Comparison of ENCODE assay signal across 13 mouse cellular contexts in genomic region chr4:43497405-43497804, GRCm38 (mm10). TPM values are rescaled to one million over a fixed set of nuclear protein-coding genes. Genes with fewer than 3 reads are reported as not detected.
A peak's percentile ranks its signal among the peaks of the same experiment; 100 is the strongest.
DNase-seq lines count a peak whose midpoint lies in the region; ATAC-seq and TF ChIP-seq lines count a peak whose summit lies in the region.
"Had no signal": no experiment of that assay in that cellular context is flagged by ENCODE, and none has a peak within 500 bp of the region (broad histone marks: within the 10 kb centered on the region; RNA-seq: fewer than 3 reads in every experiment).

No protein-coding gene starts in this region.

- H3K9me3 ChIP-seq in erythroblast, embryonic 14.5 days (ENCODE audit: control insufficient read depth, low read length): no peaks in the 10 kb centered on the region
- H3K9me3 ChIP-seq in kidney, embryonic 14.5 days (ENCODE audit: control insufficient read depth, low read length): no peaks in the 10 kb centered on the region
- H3K9me3 ChIP-seq in embryonic facial prominence, embryonic 15.5 days (replicated peaks): no peaks in the 10 kb centered on the region
- no peaks in the 10 kb centered on the region for H3K9me3 ChIP-seq in limb, embryonic 13.5 days
- H3K9me3 ChIP-seq: G1E had no signal

- DNase-seq in kidney, adult 11 months: peak; percentile 74
- no peak for DNase-seq in spleen, postnatal 14 days (ENCODE audit: low spot score in 2 of 2)
- no peak for DNase-seq in cerebellum, adult 2 months
- DNase-seq: embryo, embryonic 11 days; gastrocnemius, postnatal 36 days had no signal

- H3K36me3 ChIP-seq in erythroblast, embryonic 14.5 days (ENCODE audit: control insufficient read depth): peaks cover 43% of the 10 kb centered on the region
- peaks cover 18% of the 10 kb centered on the region; the same call in 1 of the 2 replicates for H3K36me3 ChIP-seq in kidney, embryonic 14.5 days (ENCODE audit: control insufficient read depth, insufficient read depth, low read length)
- H3K36me3 ChIP-seq in embryonic facial prominence, embryonic 15.5 days: peaks cover 5% of the 10 kb centered on the region; the same call in 1 of the 2 replicates
- peaks cover 26% of the 10 kb centered on the region for H3K36me3 ChIP-seq in limb, embryonic 13.5 days

- no peak overlapping the region for H3K9ac ChIP-seq in kidney, embryonic 14.5 days (ENCODE audit: low read depth, low read length)
- H3K9ac ChIP-seq in embryonic facial prominence, embryonic 15.5 days: no peak overlapping the region
- peak overlapping the region; percentile 74; the same call in 1 of the 2 replicates for H3K9ac ChIP-seq in limb, embryonic 13.5 days

- 92% methylated on average over 8 of the region's 8 CpGs for WGBS in kidney, embryonic 14.5 days
- 91% methylated on average over 8 of the region's 8 CpGs for WGBS in embryonic facial prominence, embryonic 15.5 days
- 92% methylated on average over 8 of the region's 8 CpGs for WGBS in limb, embryonic 13.5 days
- 92% methylated on average over 8 of the region's 8 CpGs for WGBS in cerebellum, adult 2 months

- no peak for TF ChIP-seq CTCF in cerebellum, adult 2 months (IDR thresholded peaks at IDR 0.05; ENCODE audit: borderline replicate concordance, insufficient read depth, low read depth, low read length)

- ATAC-seq in erythroblast, adult 5-6 weeks (replicated peaks; ENCODE audit: low FRiP score, poor library complexity, severe bottlenecking): no peak
- no peak for ATAC-seq in kidney, embryonic 14.5 days (ENCODE audit: low FRiP score, low TSS enrichment)
- no peak for ATAC-seq in embryonic facial prominence, embryonic 15.5 days (ENCODE audit: insufficient number of reproducible peaks, low FRiP score, low TSS enrichment, low read depth)
- ATAC-seq in limb, embryonic 13.5 days (ENCODE audit: low FRiP score, low read depth): no peak
- ATAC-seq: inflammation-experienced regulatory T-cells, adult 6 months had no signal

- H3K4me2 ChIP-seq in kidney, embryonic 14.5 days (replicated peaks; ENCODE audit: low read depth, low read length): no peak overlapping the region; the same call in 1 of the 2 replicates
- 0 out of 2 replicates have a peak overlapping the region, but pooled peaks have one; percentile 0 for H3K4me2 ChIP-seq in embryonic facial prominence, embryonic 15.5 days (replicated peaks)
- H3K4me2 ChIP-seq in limb, embryonic 13.5 days (replicated peaks): peak overlapping the region; percentile 79

- no peak overlapping the region for H3K27ac ChIP-seq in kidney, embryonic 14.5 days (ENCODE audit: low read depth, low read length)
- no peak overlapping the region for H3K27ac ChIP-seq in embryonic facial prominence, embryonic 15.5 days (replicated peaks)
- H3K27ac ChIP-seq in limb, embryonic 13.5 days: no peak overlapping the region
- no peak overlapping the region for H3K27ac ChIP-seq in cerebellum, adult 2 months (ENCODE audit: insufficient read depth, low read length)

- peak overlapping the region; percentile 91 for H3K4me3 ChIP-seq in erythroblast, embryonic 14.5 days (replicated peaks)
- H3K4me3 ChIP-seq in kidney, embryonic 14.5 days (ENCODE audit: low read length): no peak overlapping the region
- no peak overlapping the region for H3K4me3 ChIP-seq in embryonic facial prominence, embryonic 15.5 days (replicated peaks)
- H3K4me3 ChIP-seq in limb, embryonic 13.5 days: 0 out of 2 replicates have a peak overlapping the region, but pooled peaks have one; percentile 65
- H3K4me3 ChIP-seq in cerebellum, adult 2 months (replicated peaks; ENCODE audit: insufficient read depth, low read depth, low read length): no peak overlapping the region

- H3K4me1 ChIP-seq in erythroblast, embryonic 14.5 days (ENCODE audit: control insufficient read depth): peaks cover 69% of the 10 kb centered on the region
- H3K4me1 ChIP-seq in kidney, embryonic 14.5 days (ENCODE audit: control insufficient read depth, insufficient read depth, low read length): peaks cover 19% of the 10 kb centered on the region
- peaks cover 45% of the 10 kb centered on the region for H3K4me1 ChIP-seq in embryonic facial prominence, embryonic 15.5 days
- peaks cover 42% of the 10 kb centered on the region for H3K4me1 ChIP-seq in limb, embryonic 13.5 days
- H3K4me1 ChIP-seq in cerebellum, adult 2 months (ENCODE audit: control insufficient read depth, insufficient read depth, low read length): no peaks in the 10 kb centered on the region; the same call in none of the 2 replicates

- no peaks in the 10 kb centered on the region for H3K27me3 ChIP-seq in erythroblast, embryonic 14.5 days (ENCODE audit: control insufficient read depth)
- no peaks in the 10 kb centered on the region for H3K27me3 ChIP-seq in kidney, embryonic 14.5 days (ENCODE audit: control insufficient read depth, insufficient read depth, low read length)
- H3K27me3 ChIP-seq in embryonic facial prominence, embryonic 15.5 days: no peaks in the 10 kb centered on the region
- no peaks in the 10 kb centered on the region for H3K27me3 ChIP-seq in limb, embryonic 13.5 days
- no peaks in the 10 kb centered on the region for H3K27me3 ChIP-seq in cerebellum, adult 2 months (ENCODE audit: control insufficient read depth, insufficient read depth, low read length)

- TF ChIP-seq POLR2A in cerebellum, adult 2 months (IDR thresholded peaks at IDR 0.05; ENCODE audit: borderline replicate concordance, insufficient read depth, low read length): no peak

RNA-seq across cellular contexts. Expression of gene Arhgef39, which starts 2.1 kb away (rescaled TPM):
- polyA plus RNA-seq in erythroblast, embryonic 14.5 days (2012): 9.4 and 10.5 TPM in 2 replicates
- total RNA-seq in erythroblast, adult 5-6 weeks (2015; ENCODE audit: low replicate concordance): 22.4 and 40.9 TPM in 2 replicates
- 18.0 and 29.2 TPM in 2 replicates for total RNA-seq in erythroblast, adult 5-6 weeks (2017; ENCODE audit: low replicate concordance)
- polyA plus RNA-seq in kidney, embryonic 14.5 days (2014; fragmentation: Nextera tagmentation; extraction: Ambion mirVana): 36.4 and 38.2 TPM in 2 replicates
- 36.8 and 39.8 TPM in 2 replicates for polyA plus RNA-seq in embryonic facial prominence, embryonic 15.5 days (2015; fragmentation: Nextera tagmentation; extraction: Ambion mirVana)
- 43.8 and 47.3 TPM in 2 replicates for polyA plus RNA-seq in limb, embryonic 13.5 days (2015; fragmentation: Nextera tagmentation; extraction: Ambion mirVana)
- 2.8 and 3.2 TPM in 2 replicates for polyA plus RNA-seq in cerebellum, adult 2 months (2012; rRNA removed)

RNA-seq across cellular contexts. Expression of gene Ccdc107, which starts 4.7 kb away (rescaled TPM):
- polyA plus RNA-seq in erythroblast, embryonic 14.5 days (2012): 10.5 and 12.4 TPM in 2 replicates
- 4.6 and 17.1 TPM in 2 replicates for total RNA-seq in erythroblast, adult 5-6 weeks (2015; ENCODE audit: low replicate concordance)
- 5.2 and 36.1 TPM in 2 replicates for total RNA-seq in erythroblast, adult 5-6 weeks (2017; ENCODE audit: low replicate concordance)
- 59.4 and 72.2 TPM in 2 replicates for polyA plus RNA-seq in kidney, embryonic 14.5 days (2014; fragmentation: Nextera tagmentation; extraction: Ambion mirVana)
- 71.7 and 81.0 TPM in 2 replicates for polyA plus RNA-seq in embryonic facial prominence, embryonic 15.5 days (2015; fragmentation: Nextera tagmentation; extraction: Ambion mirVana)
- polyA plus RNA-seq in limb, embryonic 13.5 days (2015; fragmentation: Nextera tagmentation; extraction: Ambion mirVana): 71.6 and 74.3 TPM in 2 replicates
- 133 and 137 TPM in 2 replicates for polyA plus RNA-seq in cerebellum, adult 2 months (2012; rRNA removed)

RNA-seq across cellular contexts. Expression of gene Car9, which starts 9.4 kb away (rescaled TPM):
- polyA plus RNA-seq in erythroblast, embryonic 14.5 days (2012): not detected in 2 replicates
- total RNA-seq in erythroblast, adult 5-6 weeks (2015; ENCODE audit: low replicate concordance): 0.63 TPM in 1 of 2 replicates, not detected in the other
- total RNA-seq in erythroblast, adult 5-6 weeks (2017; ENCODE audit: low replicate concordance): 0.56 and 0.77 TPM in 2 replicates
- 0.80 and 1.3 TPM in 2 replicates for polyA plus RNA-seq in kidney, embryonic 14.5 days (2014; fragmentation: Nextera tagmentation; extraction: Ambion mirVana)
- polyA plus RNA-seq in embryonic facial prominence, embryonic 15.5 days (2015; fragmentation: Nextera tagmentation; extraction: Ambion mirVana): 2.5 and 4.8 TPM in 2 replicates
- 2.3 and 3.3 TPM in 2 replicates for polyA plus RNA-seq in limb, embryonic 13.5 days (2015; fragmentation: Nextera tagmentation; extraction: Ambion mirVana)
- 15.8 and 17.7 TPM in 2 replicates for polyA plus RNA-seq in cerebellum, adult 2 months (2012; rRNA removed)
- polyA plus RNA-seq: G1E had no signal

RNA-seq across cellular contexts. Expression of gene Sit1, which starts 13.9 kb away (rescaled TPM):
- polyA plus RNA-seq in erythroblast, embryonic 14.5 days (2012): not detected in 2 replicates
- not detected in 2 replicates for total RNA-seq in erythroblast, adult 5-6 weeks (2015; ENCODE audit: low replicate concordance)
- total RNA-seq in erythroblast, adult 5-6 weeks (2017; ENCODE audit: low replicate concordance): not detected in 2 replicates
- polyA plus RNA-seq in kidney, embryonic 14.5 days (2014; fragmentation: Nextera tagmentation; extraction: Ambion mirVana): not detected in 2 replicates
- not detected in 2 replicates for polyA plus RNA-seq in embryonic facial prominence, embryonic 15.5 days (2015; fragmentation: Nextera tagmentation; extraction: Ambion mirVana)
- not detected in 2 replicates for polyA plus RNA-seq in limb, embryonic 13.5 days (2015; fragmentation: Nextera tagmentation; extraction: Ambion mirVana)
- not detected in 2 replicates for polyA plus RNA-seq in cerebellum, adult 2 months (2012; rRNA removed)
- total RNA-seq: G1E; gastrocnemius, postnatal 36 days; left cerebral cortex, postnatal 10 days had no signal
- polyA plus RNA-seq: G1E had no signal

RNA-seq across cellular contexts. Expression of gene Tpm2, which starts 26.2 kb away (rescaled TPM):
- 0.13 TPM in 1 of 2 replicates, not detected in the other for polyA plus RNA-seq in erythroblast, embryonic 14.5 days (2012)
- not detected in 2 replicates for total RNA-seq in erythroblast, adult 5-6 weeks (2015; ENCODE audit: low replicate concordance)
- 3.3 and 4.9 TPM in 2 replicates for total RNA-seq in erythroblast, adult 5-6 weeks (2017; ENCODE audit: low replicate concordance)
- 208 and 212 TPM in 2 replicates for polyA plus RNA-seq in kidney, embryonic 14.5 days (2014; fragmentation: Nextera tagmentation; extraction: Ambion mirVana)
- 456 and 604 TPM in 2 replicates for polyA plus RNA-seq in embryonic facial prominence, embryonic 15.5 days (2015; fragmentation: Nextera tagmentation; extraction: Ambion mirVana)
- 370 and 372 TPM in 2 replicates for polyA plus RNA-seq in limb, embryonic 13.5 days (2015; fragmentation: Nextera tagmentation; extraction: Ambion mirVana)
- 18.0 and 21.1 TPM in 2 replicates for polyA plus RNA-seq in cerebellum, adult 2 months (2012; rRNA removed)
- polyA plus RNA-seq: G1E; inflammation-experienced regulatory T-cells, adult 6 months had no signal

Comparison
In these comparisons a context has a peak if more than half of its experiments do, and no peak if none do; other contexts are left out.
1. H3K4me3 ChIP-seq: peak in erythroblast, embryonic 14.5 days (single experiment) and limb, embryonic 13.5 days (single experiment); none in kidney, embryonic 14.5 days (single experiment), embryonic facial prominence, embryonic 15.5 days (single experiment) and cerebellum, adult 2 months (single experiment).